Mouse (Mus musculus) layer of hippocampus, postnatal 14 days (tissue): ENCODE results near the gene Nudt21. TPM values are rescaled to one million over a fixed set of nuclear protein-coding genes. Genes with fewer than 3 reads are reported as not detected.

ENCODE experiments used
- total RNA-seq, 2 experiments: library from RNA; stranded (reverse); gene quantifications; 2 replicates each; pipeline ENCODE4 v1.2.3; 2021

Gene Nudt21
- total RNA-seq, 2 experiments from 2014 or later, result 53.1 to 54.0 TPM

Other genes starting within 250 kb of the Nudt21 start
- gene Gnao1, start 227.1 kb downstream of the Nudt21 start, total RNA-seq, result 100 to 1,000 TPM; 795 to 812 TPM
- 100 to 1,000 TPM; 131 to 135 TPM for gene Amfr, start 24.2 kb downstream of the Nudt21 start, total RNA-seq
- 10 to 100 TPM; 66.5 to 67.4 TPM for gene Ogfod1, start 167 bp upstream of the Nudt21 start, total RNA-seq
- gene Bbs2, start 61.9 kb upstream of the Nudt21 start, total RNA-seq, result 10 to 100 TPM; 17.7 to 19.6 TPM
- not detected for gene Mt4, start 100.2 kb upstream of the Nudt21 start, total RNA-seq
- gene Mt3, start 115.6 kb upstream of the Nudt21 start, total RNA-seq, result 1,000 to 10,000 TPM; 1,034 to 1,120 TPM
- 100 to 1,000 TPM; 467 to 654 TPM for gene Mt2, start 135.6 kb upstream of the Nudt21 start, total RNA-seq
- 100 to 1,000 TPM; 472 to 625 TPM for gene Mt1, start 142.1 kb upstream of the Nudt21 start, total RNA-seq
- gene Nup93, start 177.5 kb upstream of the Nudt21 start, total RNA-seq, result 10 to 100 TPM; 54.8 to 56.1 TPM